Mouse (Mus musculus) liver, embryonic 14.5 days (tissue): ENCODE data around the gene Tbl1xr1. TPM values are rescaled to one million over a fixed set of nuclear protein-coding genes. Genes with fewer than 3 reads are reported as not detected.

Source experiments
- ATAC-seq: fragments of 200-750 bp; cut with Nextera tagmentation; 2 replicates; pipeline ENCODE4 v1.8.0; 2017; ENCODE audit warnings: moderate number of reproducible peaks, mild to moderate bottlenecking, moderate library complexity; ENCODE audit not compliant: insufficient read depth
- DNase-seq, 3 experiments: peaks; one replicate each; pipeline ENCODE4 v3.0.0-alpha.2; 2012 to 2013; ENCODE audit warnings: low read depth in 3 of 3, low spot score in 3 of 3
- H3K27ac ChIP-seq: fragments of 300-500 bp; sonication (generic); 2 replicates; pipeline ENCODE4 v1.5.1; 2014; ENCODE audit warnings: moderate library complexity, mild to moderate bottlenecking, control low read depth, inconsistent platforms
- H3K27me3 ChIP-seq: fragments of 300-500 bp; sonication (generic); 2 replicates; pipeline ENCODE4 v1.6.1; 2014; ENCODE audit warnings: mild to moderate bottlenecking, low read length, moderate library complexity; ENCODE audit not compliant: control insufficient read depth, insufficient read depth
- H3K36me3 ChIP-seq: fragments of 300-500 bp; sonication (generic); replicated peaks from 2 replicates; pipeline ENCODE4 v1.6.1; 2014; ENCODE audit warnings: low read depth; ENCODE audit not compliant: control insufficient read depth, insufficient read depth
- H3K4me1 ChIP-seq, 2 experiments: fragments of 200-500 bp in 1 of 2; fragments of 300-500 bp in 1 of 2; sonication (generic) in 1 of 2; replicated peaks; 2 replicates each; pipeline ENCODE4 v1.6.1; 2012 to 2014; ENCODE audit warnings: antibody characterized with exemption in 1 of 2, inconsistent platforms in 1 of 2, low read length in 1 of 2; ENCODE audit not compliant: control insufficient read depth in 2 of 2, insufficient read depth in 2 of 2
- H3K4me2 ChIP-seq: fragments of 300-500 bp; sonication (generic); 2 replicates; pipeline ENCODE4 v1.6.1; 2014; ENCODE audit warnings: low read depth, mild to moderate bottlenecking, control low read depth, moderate library complexity
- H3K4me3 ChIP-seq, 2 experiments: fragments of 200-500 bp in 1 of 2; fragments of 300-500 bp in 1 of 2; sonication (generic) in 1 of 2; 2 replicates each; pipeline ENCODE4 v1.5.1; 2012 to 2014; ENCODE audit warnings: low read depth in 2 of 2, low read length in 2 of 2, mild to moderate bottlenecking in 2 of 2, control low read depth in 1 of 2, inconsistent platforms in 1 of 2, moderate library complexity in 1 of 2; ENCODE audit not compliant: insufficient read depth in 1 of 2
- H3K9ac ChIP-seq: fragments of 300-500 bp; sonication (generic); replicated peaks from 2 replicates; pipeline ENCODE4 v1.6.1; 2014; ENCODE audit warnings: mild to moderate bottlenecking, control low read depth, moderate library complexity
- H3K9me3 ChIP-seq: fragments of 300-500 bp; sonication (generic); 2 replicates; pipeline ENCODE4 v1.6.1; 2016; ENCODE audit warnings: low read length, mixed read lengths; ENCODE audit not compliant: control insufficient read depth
- CTCF ChIP-seq: IDR thresholded peaks from 2 replicates; pipeline ENCODE4 v1.5.1; 2016; ENCODE audit warnings: antibody characterized with exemption, low read depth, control low read depth
- EP300 ChIP-seq: IDR thresholded peaks from 2 replicates; pipeline ENCODE4 v1.6.1; 2016; ENCODE audit warnings: antibody characterized with exemption, low read depth
- WGBS: fragments of 180-500 bp; shearing (Covaris S2); extraction: QIAGEN DNeasy Blood & Tissue Kit; methylation state at CpG from one replicate; pipeline ENCODE4 v1.1.7; 2014; ENCODE audit not compliant: insufficient replicate concordance; 5-methylcytosine and 5-hydroxymethylcytosine counted together
- polyA plus RNA-seq, 2 experiments: library from polyadenylated mRNA; depleted of rRNA in 1 of 2; stranded (reverse) in 1 of 2; unstranded in 1 of 2; fragments of >200 nt; fragmentation: Nextera tagmentation in 1 of 2; extraction: Ambion mirVana in 1 of 2; gene quantifications; 2 replicates each; pipeline versions ENCODE4 v1.2.1 to v1.2.3; 2012 to 2014

Tbl1xr1 gene
- polyA plus RNA-seq, 2 experiments, result 6.5 to 6.7 TPM

- peaks cover 0 to 17% of the 10 kb centered on the region in 2 experiments; a peak in 2 of 4 replicates for H3K4me1 ChIP-seq
- no peaks in the 10 kb centered on the region for H3K27me3 ChIP-seq
- H3K9me3 ChIP-seq, result no peaks in the 10 kb centered on the region
- no peak overlapping the region for H3K27ac ChIP-seq
- 71% methylated on average over 3 of the region's 3 CpGs for WGBS
- no peak overlapping the region for H3K4me3 ChIP-seq
- no peak for TF ChIP-seq CTCF
- no peak for TF ChIP-seq EP300
- no peak overlapping the region for H3K4me2 ChIP-seq
- no peak for DNase-seq
- no peaks in the 10 kb centered on the region for H3K36me3 ChIP-seq
- no peak for ATAC-seq
- no peak overlapping the region for H3K9ac ChIP-seq
Measured at GRCm38 (mm10) chr3:22140111-22140658, 63.7 kb downstream of the Tbl1xr1 start.

- H3K27ac ChIP-seq, result no peak overlapping the region
- WGBS, result 29% methylated on average over 6 of the region's 6 CpGs
- no peak for ATAC-seq
Measured at GRCm38 (mm10) chr3:22141984-22142719, 65.7 kb downstream of the Tbl1xr1 start.

GRCm38 (mm10) chr3:22142846-22143641 lies 66.6 kb downstream of the Tbl1xr1 start:
- WGBS, result 54% methylated on average over 5 of the region's 5 CpGs
- Histone ChIP-seq H3K9ac (no peak overlapping the region), H3K27me3 (no peaks in the 10 kb centered on the region), H3K4me1 (peaks cover 0 to 9% of the 10 kb centered on the region in 2 experiments; a peak in 3 of 4 replicates), H3K9me3 (no peaks in the 10 kb centered on the region), H3K4me3 (no peak overlapping the region), H3K36me3 (no peaks in the 10 kb centered on the region), H3K4me2 (no peak overlapping the region), H3K27ac (no peak overlapping the region)
- ATAC-seq (no peak), DNase-seq (peak in 1 of 3 experiments; percentile 19)
- TF ChIP-seq EP300, result no peak
- TF ChIP-seq CTCF, result peak; percentile 75

More at GRCm38 (mm10) chr3:22141984-22142719, 65.7 kb downstream of the Tbl1xr1 start:
- Histone ChIP-seq H3K9me3 (no peaks in the 10 kb centered on the region), H3K27me3 (no peaks in the 10 kb centered on the region), H3K4me2 (no peak overlapping the region), H3K9ac (no peak overlapping the region), H3K36me3 (no peaks in the 10 kb centered on the region), H3K4me1 (peaks cover 0 to 17% of the 10 kb centered on the region in 2 experiments; a peak in 3 of 4 replicates), H3K4me3 (no peak overlapping the region)
- TF ChIP-seq CTCF, result no peak
- TF ChIP-seq EP300, result no peak
- DNase-seq, result no peak

- Histone ChIP-seq H3K4me1 (peaks cover 0 to 2% of the 10 kb centered on the region in 2 experiments; a peak in 2 of 4 replicates), H3K4me3 (no peak overlapping the region), H3K27ac (no peak overlapping the region), H3K36me3 (no peaks in the 10 kb centered on the region), H3K27me3 (no peaks in the 10 kb centered on the region), H3K9me3 (no peaks in the 10 kb centered on the region), H3K4me2 (no peak overlapping the region), H3K9ac (no peak overlapping the region)
- DNase-seq (no peak), ATAC-seq (no peak)
- TF ChIP-seq EP300 (no peak), CTCF (peak; percentile 34)
- WGBS, result 76% methylated on average over 2 of the region's 2 CpGs
Measured at GRCm38 (mm10) chr3:22144255-22144654, 67.8 kb downstream of the Tbl1xr1 start.
